ENCODE assay signal across 8 mouse cellular contexts in the genomic region with DNA sequence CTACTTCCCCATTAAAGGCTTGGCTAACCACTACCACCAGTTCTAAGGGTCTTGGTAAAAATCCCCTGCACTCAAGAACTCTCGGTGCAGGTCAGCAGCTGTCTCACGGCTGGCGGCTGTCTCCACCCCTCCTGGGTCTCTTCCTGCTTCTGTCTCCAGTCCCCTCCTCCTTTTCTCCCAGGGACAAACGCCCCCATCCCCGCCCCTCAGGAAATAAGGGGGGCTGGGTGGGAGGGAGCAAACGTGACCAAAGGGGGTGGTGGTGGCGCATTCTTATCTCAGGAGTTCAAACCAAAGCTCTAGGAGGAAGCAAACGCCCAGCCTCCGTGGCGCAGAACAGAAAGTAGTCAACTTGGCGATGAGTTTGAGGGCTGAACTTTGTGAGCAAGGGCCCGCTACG. TPM values are rescaled to one million over a fixed set of nuclear protein-coding genes. Genes with fewer than 3 reads are reported as not detected.
DNase-seq lines count a peak whose midpoint lies in the region; ATAC-seq and TF ChIP-seq lines count a peak whose summit lies in the region.

No protein-coding gene starts in this region.

- H3K79me2 ChIP-seq in liver, adult 2 months (ENCODE audit: control insufficient read depth, insufficient read depth, low read length): no peaks in the 10 kb centered on the region
- H3K79me2 ChIP-seq in myocyte (ENCODE audit: control insufficient read depth, insufficient read depth): peaks cover 24% of the 10 kb centered on the region

- H3K36me3 ChIP-seq in forebrain, embryonic 15.5 days: no peaks in the 10 kb centered on the region
- H3K36me3 ChIP-seq in hindbrain, embryonic 13.5 days: no peaks in the 10 kb centered on the region
- no peaks in the 10 kb centered on the region for H3K36me3 ChIP-seq in liver, adult 2 months (ENCODE audit: control insufficient read depth, insufficient read depth, low read length)
- H3K36me3 ChIP-seq in myocyte (ENCODE audit: control insufficient read depth, insufficient read depth): no peaks in the 10 kb centered on the region

- peak; percentile 90 for DNase-seq in CD4-positive, CD25-positive, alpha-beta regulatory T cell, adult 2 months (ENCODE audit: low read depth, low spot score)
- DNase-seq in adrenal gland, adult 18-20 months (ENCODE audit: low spot score in 2 of 2): peak; percentile 44 to 51
- peak; percentile 39 for DNase-seq in liver, adult 2 months (ENCODE audit: extremely low read depth, low read depth, low spot score)
- DNase-seq in thymus, postnatal 25 days: peak; percentile 82
- DNase-seq in layer of hippocampus, postnatal 36 days: no peak

- peaks cover 49% of the 10 kb centered on the region for H3K27me3 ChIP-seq in forebrain, embryonic 15.5 days
- peaks cover 74% of the 10 kb centered on the region for H3K27me3 ChIP-seq in hindbrain, embryonic 13.5 days
- no peaks in the 10 kb centered on the region for H3K27me3 ChIP-seq in liver, adult 2 months (ENCODE audit: control insufficient read depth, insufficient read depth, low read length)
- H3K27me3 ChIP-seq in myocyte (ENCODE audit: control insufficient read depth, insufficient read depth, insufficient read length): no peaks in the 10 kb centered on the region

- H3K27ac ChIP-seq in forebrain, embryonic 15.5 days (replicated peaks): peak overlapping the region; percentile 14; the same call in 1 of the 2 replicates
- no peak overlapping the region for H3K27ac ChIP-seq in hindbrain, embryonic 13.5 days
- H3K27ac ChIP-seq in liver, adult 2 months (replicated peaks; ENCODE audit: insufficient read depth, low read depth, low read length): peak overlapping the region; percentile 56

- TF ChIP-seq POLR2A in liver, adult 2 months (IDR thresholded peaks at IDR 0.05; ENCODE audit: extremely low read depth, insufficient read depth, low read length): 0 out of 2 replicates have a peak, but pooled peaks have one; percentile 17
- peak; percentile 25 for TF ChIP-seq POLR2A in myocyte (IDR thresholded peaks at IDR 0.05; ENCODE audit: insufficient read length, low read depth)

- H3K4me1 ChIP-seq in forebrain, embryonic 15.5 days: peaks cover 17% of the 10 kb centered on the region
- peaks cover 26% of the 10 kb centered on the region for H3K4me1 ChIP-seq in hindbrain, embryonic 13.5 days (replicated peaks)
- no peaks in the 10 kb centered on the region; the same call in 1 of the 2 replicates for H3K4me1 ChIP-seq in liver, adult 2 months (ENCODE audit: control insufficient read depth, insufficient read depth, low read length)

- WGBS in forebrain, embryonic 15.5 days: 1% methylated on average over 13 of the region's 13 CpGs
- 0% methylated on average over 13 of the region's 13 CpGs for WGBS in hindbrain, embryonic 13.5 days
- 1% methylated on average over 13 of the region's 13 CpGs for WGBS in liver, adult 2 months

- no peak overlapping the region for H3K9ac ChIP-seq in forebrain, embryonic 15.5 days (replicated peaks)
- H3K9ac ChIP-seq in hindbrain, embryonic 13.5 days: no peak overlapping the region
- no peak overlapping the region; the same call in 1 of the 2 replicates for H3K9ac ChIP-seq in liver, adult 2 months (ENCODE audit: low read depth, low read length)

- H3K4me2 ChIP-seq in forebrain, embryonic 15.5 days (replicated peaks): peak overlapping the region; percentile 75
- peak overlapping the region; percentile 79 for H3K4me2 ChIP-seq in hindbrain, embryonic 13.5 days
- H3K4me2 ChIP-seq in myocyte (ENCODE audit: low read depth): peak overlapping the region; percentile 97

- no peaks in the 10 kb centered on the region for H3K9me3 ChIP-seq in forebrain, embryonic 15.5 days
- H3K9me3 ChIP-seq in hindbrain, embryonic 13.5 days: no peaks in the 10 kb centered on the region

- H3K4me3 ChIP-seq in forebrain, embryonic 15.5 days: no peak overlapping the region
- peak overlapping the region; percentile 49 for H3K4me3 ChIP-seq in hindbrain, embryonic 13.5 days
- peak overlapping the region; percentile 86 for H3K4me3 ChIP-seq in liver, adult 2 months (ENCODE audit: insufficient read depth, low read depth, low read length)
- peak overlapping the region; percentile 42 for H3K4me3 ChIP-seq in myocyte

- no peak for ATAC-seq in forebrain, embryonic 15.5 days (replicated peaks)
- ATAC-seq in hindbrain, embryonic 13.5 days (ENCODE audit: low FRiP score): no peak

- peak overlapping the region; percentile 58 for H3ac ChIP-seq in myocyte (ENCODE audit: control insufficient read depth, insufficient read length)

- no peak for TF ChIP-seq CTCF in liver, adult 2 months (IDR thresholded peaks at IDR 0.05; ENCODE audit: low read depth, low read length)

TF ChIP-seq in myocyte, 11 proteins besides CTCF, POLR2A, EP300 and RAD21:
- TF ChIP-seq MYOD1 (IDR thresholded peaks at IDR 0.05; ENCODE audit: control insufficient read depth in 1 of 3, insufficient read length in 2 of 3, low read depth in 2 of 3) (peak in 1 of 3 experiments; percentile 66), TCF3 (IDR thresholded peaks at IDR 0.05; ENCODE audit: insufficient read length, low read depth) (no peak), POLR2AphosphoS2 (IDR thresholded peaks at IDR 0.05; ENCODE audit: insufficient read length, low read depth) (no peak), MAX (IDR thresholded peaks at IDR 0.05; ENCODE audit: low read depth) (no peak), MYOG (IDR thresholded peaks at IDR 0.05; ENCODE audit: control insufficient read depth in 1 of 3, insufficient read depth in 1 of 3, insufficient read length in 2 of 3, low read depth in 2 of 3) (peak in 1 of 3 experiments; percentile 56)

RNA-seq across cellular contexts. Expression of gene Itpr3, which starts 0.9 kb away (rescaled TPM):
- 1 to 10 TPM; 5.5 to 6.2 TPM for total RNA-seq in adrenal gland, adult 18-20 months (2021)
- 0.43 and 0.46 TPM in 2 replicates for polyA plus RNA-seq in forebrain, embryonic 15.5 days (2015; fragmentation: Nextera tagmentation; extraction: Ambion mirVana)
- polyA plus RNA-seq in hindbrain, embryonic 13.5 days (2015; fragmentation: Nextera tagmentation; extraction: Ambion mirVana): 1.1 and 1.2 TPM in 2 replicates
- total RNA-seq in liver, adult 2 months (2014; rRNA removed): 1.1 and 1.5 TPM in 2 replicates
- 0.76 and 1.0 TPM in 2 replicates for polyA plus RNA-seq in liver, adult 2 months (2012; rRNA removed)
- 22.2 TPM for polyA plus RNA-seq in myocyte (2012; fragmentation: generic; extraction: Trizol)
- total RNA-seq in layer of hippocampus, postnatal 36 days (2021): 1 to 10 TPM; 1.6 to 1.7 TPM

RNA-seq across cellular contexts. Expression of gene Bak1, which starts 27.4 kb away (rescaled TPM):
- total RNA-seq in adrenal gland, adult 18-20 months (2021): 10 to 100 TPM; 27.2 to 31.0 TPM
- polyA plus RNA-seq in forebrain, embryonic 15.5 days (2015; fragmentation: Nextera tagmentation; extraction: Ambion mirVana): 2.3 and 2.7 TPM in 2 replicates
- polyA plus RNA-seq in hindbrain, embryonic 13.5 days (2015; fragmentation: Nextera tagmentation; extraction: Ambion mirVana): 2.5 and 3.1 TPM in 2 replicates
- total RNA-seq in liver, adult 2 months (2014; rRNA removed): 5.1 and 5.6 TPM in 2 replicates
- polyA plus RNA-seq in liver, adult 2 months (2012; rRNA removed): 21.6 and 23.1 TPM in 2 replicates
- polyA plus RNA-seq in myocyte (2012; fragmentation: generic; extraction: Trizol): 113 TPM
- 10 to 100 TPM; 13.0 to 13.7 TPM for total RNA-seq in layer of hippocampus, postnatal 36 days (2021)

Comparison
In these comparisons a context has a peak if more than half of its experiments do, and no peak if none do; other contexts are left out.
1. DNase-seq: peak in CD4-positive, CD25-positive, alpha-beta regulatory T cell, adult 2 months (single experiment), adrenal gland, adult 18-20 months (2 of 2), liver, adult 2 months (single experiment) and thymus, postnatal 25 days (single experiment); none in layer of hippocampus, postnatal 36 days (0 of 2).
2. RNA of gene Itpr3, which starts 0.9 kb away (polyA plus RNA-seq): 22.2 TPM in myocyte (single experiment); 1.1 to 1.2 TPM in hindbrain, embryonic 13.5 days, 0.76 to 1.0 TPM in liver, adult 2 months and 0.43 to 0.46 TPM in forebrain, embryonic 15.5 days; every median in the first group is over 10 times any median in the second.
3. Peak in every context shown above with its lines, with median percentiles within 50 percentile points of each other: H3K4me2 ChIP-seq.